Mouse (Mus musculus) forebrain, embryonic 14.5 days (tissue): Measurements from ENCODE around the gene 1700088E04Rik. TPM values are rescaled to one million over a fixed set of nuclear protein-coding genes. Genes with fewer than 3 reads are reported as not detected.

ENCODE experiments used
- ATAC-seq: fragments of 200-750 bp; cut with Nextera tagmentation; 2 replicates; pipeline ENCODE4 v1.8.0; 2017; ENCODE audit warnings: mild to moderate bottlenecking, moderate library complexity
- DNase-seq: peaks from one replicate; pipeline ENCODE4 v3.0.0-alpha.2; 2015; ENCODE audit warnings: low spot score
- H3K27ac ChIP-seq: fragments of 300-500 bp; sonication (generic); 2 replicates; pipeline ENCODE4 v1.5.1; 2014; ENCODE audit warnings: low read depth, mild to moderate bottlenecking, control low read depth, low read length, moderate library complexity
- H3K27me3 ChIP-seq: fragments of 300-500 bp; sonication (generic); replicated peaks from 2 replicates; pipeline ENCODE4 v1.6.1; 2014; ENCODE audit warnings: low read length, control low read depth, mixed read lengths; ENCODE audit not compliant: control insufficient read depth, insufficient read depth
- H3K36me3 ChIP-seq: fragments of 300-500 bp; sonication (generic); 2 replicates; pipeline ENCODE4 v1.6.1; 2014; ENCODE audit warnings: low read length, control low read depth; ENCODE audit not compliant: control insufficient read depth, insufficient read depth
- H3K4me1 ChIP-seq: fragments of 300-500 bp; sonication (generic); 2 replicates; pipeline ENCODE4 v1.6.1; 2014; ENCODE audit warnings: antibody characterized with exemption, low read length, control low read depth; ENCODE audit not compliant: control insufficient read depth, insufficient read depth
- H3K4me2 ChIP-seq: fragments of 300-500 bp; sonication (generic); 2 replicates; pipeline ENCODE4 v1.6.1; 2014; ENCODE audit warnings: mild to moderate bottlenecking, control low read depth, low read length
- H3K4me3 ChIP-seq: fragments of 300-500 bp; sonication (generic); 2 replicates; pipeline ENCODE4 v1.5.1; 2014; ENCODE audit warnings: low read depth, low read length, control low read depth
- H3K9ac ChIP-seq: fragments of 300-500 bp; sonication (generic); 2 replicates; pipeline ENCODE4 v1.6.1; 2014; ENCODE audit warnings: mild to moderate bottlenecking, low read length, control low read depth, moderate library complexity
- H3K9me3 ChIP-seq: fragments of 300-500 bp; sonication (generic); replicated peaks from 2 replicates; pipeline ENCODE4 v1.6.1; 2016; ENCODE audit warnings: low read length, control low read depth, mixed read lengths; ENCODE audit not compliant: control insufficient read depth
- WGBS: fragments of 180-500 bp; shearing (Covaris S2); extraction: QIAGEN DNeasy Blood & Tissue Kit; methylation state at CpG from one replicate; pipeline ENCODE4 v1.1.7; 2014; 5-methylcytosine and 5-hydroxymethylcytosine counted together
- polyA plus RNA-seq: library from polyadenylated mRNA; unstranded; fragments of >200 nt; fragmentation: Nextera tagmentation; extraction: Ambion mirVana; gene quantifications from 2 replicates; pipeline ENCODE4 v1.2.1, GENCODE M21; 2014

Gene 1700088E04Rik
- polyA plus RNA-seq, 1 experiment from 2014 or later = 17.1 TPM

- no peak for DNase-seq
- 13% methylated on average over 9 of the region's 9 CpGs for WGBS
These were observed 31.0 kb downstream of the 1700088E04Rik start for GRCm38 (mm10) chr15:79110031-79110430.

GRCm38 (mm10) chr15:79109321-79109934 is 31.6 kb downstream of the 1700088E04Rik start:
- DNase-seq (peak; percentile 12), ATAC-seq (no peak)
- Histone ChIP-seq H3K9ac (peak overlapping the region; percentile 93), H3K4me1 (peaks cover 19% of the 10 kb centered on the region), H3K4me3 (peak overlapping the region; percentile 82), H3K27ac (peak overlapping the region; percentile 33; the same call in 1 of the 2 replicates), H3K9me3 (no peaks in the 10 kb centered on the region), H3K4me2 (peak overlapping the region; percentile 97), H3K27me3 (no peaks in the 10 kb centered on the region), H3K36me3 (no peaks in the 10 kb centered on the region; the same call in 1 of the 2 replicates)
- WGBS = 0% methylated on average over 46 of the region's 46 CpGs

More at GRCm38 (mm10) chr15:79110031-79110430, 31.0 kb downstream of the 1700088E04Rik start:
- Histone ChIP-seq H3K4me2 (peak overlapping the region; percentile 97), H3K27me3 (no peaks in the 10 kb centered on the region), H3K9ac (peak overlapping the region; percentile 93), H3K4me3 (peak overlapping the region; percentile 82), H3K27ac (no peak overlapping the region), H3K36me3 (peaks cover 2% of the 10 kb centered on the region; the same call in 1 of the 2 replicates), H3K4me1 (peaks cover 19% of the 10 kb centered on the region), H3K9me3 (no peaks in the 10 kb centered on the region)
- no peak for ATAC-seq

GRCm38 (mm10) chr15:79108421-79109320 is 32.4 kb downstream of the 1700088E04Rik start, which contains the start of gene Micall1:
Micall1 (plus strand) TSS chr15:79108898.
- Histone ChIP-seq H3K4me3 (peak within 1 kb of the TSS; percentile 82), H3K27me3 (no peaks in the 10 kb centered on the region), H3K4me2 (peak within 1 kb of the TSS; percentile 97), H3K9me3 (no peaks in the 10 kb centered on the region), H3K36me3 (no peaks in the 10 kb centered on the region; the same call in 1 of the 2 replicates), H3K27ac (peak within 1 kb of the TSS; percentile 33; the same call in 1 of the 2 replicates), H3K4me1 (peaks cover 19% of the 10 kb centered on the region), H3K9ac (peak within 1 kb of the TSS; percentile 93)
- DNase-seq (peak; percentile 46), ATAC-seq (peak; percentile 82)
- under 1% methylated on average over 52 of the region's 85 CpGs for WGBS

GRCm38 (mm10) chr15:79107966-79108365 is 33.1 kb downstream of the 1700088E04Rik start:
- Histone ChIP-seq H3K27me3 (no peaks in the 10 kb centered on the region), H3K4me2 (peak overlapping the region; percentile 97), H3K4me1 (peaks cover 19% of the 10 kb centered on the region), H3K4me3 (peak overlapping the region; percentile 82), H3K36me3 (no peaks in the 10 kb centered on the region; the same call in 1 of the 2 replicates), H3K9me3 (no peaks in the 10 kb centered on the region), H3K9ac (no peak overlapping the region), H3K27ac (0 out of 2 replicates have a peak overlapping the region, but pooled peaks have one; percentile 2)
- DNase-seq (no peak), ATAC-seq (no peak)
- 17% methylated on average over 7 of the region's 7 CpGs for WGBS

- 54% methylated on average over 2 of the region's 2 CpGs for WGBS
- H3K9me3 ChIP-seq = no peaks in the 10 kb centered on the region
- ATAC-seq = no peak
These were observed 35.2 kb downstream of the 1700088E04Rik start for GRCm38 (mm10) chr15:79105804-79106203.

GRCm38 (mm10) chr15:79103264-79103663 is 37.8 kb downstream of the 1700088E04Rik start:
- H3K4me3 ChIP-seq = no peak overlapping the region
- peaks cover 4% of the 10 kb centered on the region; the same call in 1 of the 2 replicates for H3K4me1 ChIP-seq
- 65% methylated on average over 10 of the region's 10 CpGs for WGBS
- no peaks in the 10 kb centered on the region for H3K27me3 ChIP-seq
- no peaks in the 10 kb centered on the region for H3K9me3 ChIP-seq
- no peaks in the 10 kb centered on the region for H3K36me3 ChIP-seq
- H3K4me2 ChIP-seq = no peak overlapping the region
- ATAC-seq (no peak), DNase-seq (no peak)
- H3K9ac ChIP-seq = no peak overlapping the region
- no peak overlapping the region for H3K27ac ChIP-seq

More at GRCm38 (mm10) chr15:79105804-79106203, 35.2 kb downstream of the 1700088E04Rik start:
- no peak for DNase-seq
- Histone ChIP-seq H3K4me1 (peaks cover 19% of the 10 kb centered on the region), H3K36me3 (no peaks in the 10 kb centered on the region), H3K27ac (no peak overlapping the region), H3K9ac (no peak overlapping the region), H3K4me2 (no peak overlapping the region), H3K4me3 (no peak overlapping the region), H3K27me3 (no peaks in the 10 kb centered on the region)

- Histone ChIP-seq H3K4me1 (no peaks in the 10 kb centered on the region), H3K4me3 (no peak overlapping the region), H3K9ac (no peak overlapping the region), H3K27me3 (no peaks in the 10 kb centered on the region), H3K9me3 (no peaks in the 10 kb centered on the region), H3K27ac (no peak overlapping the region), H3K4me2 (no peak overlapping the region), H3K36me3 (no peaks in the 10 kb centered on the region)
- no peak for ATAC-seq
- no peak for DNase-seq
These were observed 39.5 kb downstream of the 1700088E04Rik start for GRCm38 (mm10) chr15:79101531-79101930.

- ATAC-seq = no peak
- WGBS = 74% methylated on average over 4 of the region's 4 CpGs
- peaks cover 8% of the 10 kb centered on the region; the same call in 1 of the 2 replicates for H3K36me3 ChIP-seq
- H3K9me3 ChIP-seq = no peaks in the 10 kb centered on the region
- H3K9ac ChIP-seq = no peak overlapping the region
- H3K4me2 ChIP-seq = no peak overlapping the region
- no peak for DNase-seq
- no peak overlapping the region for H3K27ac ChIP-seq
- no peaks in the 10 kb centered on the region for H3K4me1 ChIP-seq
- no peak overlapping the region for H3K4me3 ChIP-seq
- no peaks in the 10 kb centered on the region for H3K27me3 ChIP-seq
These were observed 40.7 kb downstream of the 1700088E04Rik start for GRCm38 (mm10) chr15:79100391-79100790.
